ENCODE assay signal across 24 mouse cellular contexts in the genomic region with DNA sequence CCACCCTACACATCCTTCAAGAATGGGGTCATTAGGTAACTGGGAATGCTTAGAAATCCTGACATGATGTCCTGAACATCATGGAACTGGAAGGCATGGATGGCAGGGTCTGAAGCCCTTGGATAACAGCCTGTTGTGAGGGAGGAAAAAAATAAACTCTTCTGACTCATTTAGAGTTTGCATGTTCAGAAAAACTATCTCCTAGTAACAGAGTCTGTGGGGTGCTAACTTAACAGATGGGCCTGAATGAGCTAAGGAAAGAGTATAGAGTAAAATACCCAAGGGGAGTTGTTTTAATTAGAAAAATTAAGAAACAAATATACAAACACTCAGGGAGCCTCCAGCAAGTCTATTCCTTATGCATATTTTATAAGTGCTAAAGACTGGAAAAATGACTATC.
DNase-seq lines count a peak whose midpoint lies in the region; ATAC-seq and TF ChIP-seq lines count a peak whose summit lies in the region.
"Had no signal": no experiment of that assay in that cellular context is flagged by ENCODE, and none has a peak within 500 bp of the region (broad histone marks: within the 10 kb centered on the region; RNA-seq: fewer than 3 reads in every experiment).

No protein-coding gene starts in this region.

- H3K9ac ChIP-seq in forebrain, embryonic 15.5 days (replicated peaks), result no peak overlapping the region
- H3K9ac ChIP-seq in forebrain, embryonic 14.5 days (ENCODE audit: low read length), result no peak overlapping the region
- H3K9ac ChIP-seq: embryonic facial prominence, embryonic 12.5 days; embryonic facial prominence, embryonic 15.5 days; heart, embryonic 13.5 days; intestine, embryonic 15.5 days had no signal

- no peak for ATAC-seq in forebrain, embryonic 15.5 days (replicated peaks)
- ATAC-seq in forebrain, embryonic 14.5 days, result no peak
- peak; percentile 44; the same call in 1 of the 2 replicates for ATAC-seq in frontal cortex, adult (ENCODE audit: low TSS enrichment)
- ATAC-seq: activated CD4-positive, CD25-positive, alpha-beta regulatory T cell, adult 4 months; hindbrain, embryonic 16.5 days; intestine, embryonic 15.5 days had no signal

- no peak for TF ChIP-seq CTCF in layer of hippocampus, adult 2 months (conservative IDR thresholded peaks at IDR 0.05)

- no peak for DNase-seq in forebrain, embryonic 14.5 days (ENCODE audit: low spot score)
- no peak for DNase-seq in frontal cortex, postnatal 10 days (ENCODE audit: low spot score in 2 of 2)
- DNase-seq in layer of hippocampus, adult 2 months (ENCODE audit: low spot score in 2 of 2), result peak in 1 of 2 experiments; percentile 31
- no peak for DNase-seq in layer of hippocampus, adult 8-10 months (ENCODE audit: low spot score in 2 of 2)
- no peak for DNase-seq in embryo, embryonic 10.5 days (ENCODE audit: low spot score)
- DNase-seq: adrenal gland, adult 8-10 months; adrenal gland, postnatal 25 days; cerebellum, adult 18-20 months; cerebellum, adult 9-10 months; cerebellum, postnatal 14 days; gastrocnemius, postnatal 10 days; gastrocnemius, postnatal 36 days; heart, adult 2 months; heart, postnatal 14 days; heart, postnatal 4 days had no signal

- H3K36me3 ChIP-seq in forebrain, embryonic 15.5 days, result no peaks in the 10 kb centered on the region
- H3K36me3 ChIP-seq in forebrain, embryonic 14.5 days (ENCODE audit: control insufficient read depth, insufficient read depth, low read length), result no peaks in the 10 kb centered on the region
- H3K36me3 ChIP-seq: embryonic facial prominence, embryonic 12.5 days; embryonic facial prominence, embryonic 15.5 days; heart, embryonic 10.5 days; heart, embryonic 13.5 days; intestine, embryonic 15.5 days had no signal

- H3K27me3 ChIP-seq in forebrain, embryonic 15.5 days, result no peaks in the 10 kb centered on the region
- no peaks in the 10 kb centered on the region for H3K27me3 ChIP-seq in forebrain, embryonic 14.5 days (replicated peaks; ENCODE audit: control insufficient read depth, insufficient read depth, low read length)
- H3K27me3 ChIP-seq: embryonic facial prominence, embryonic 12.5 days; embryonic facial prominence, embryonic 15.5 days; heart, embryonic 13.5 days; intestine, embryonic 15.5 days had no signal

- 0 out of 2 replicates have a peak overlapping the region, but pooled peaks have one; percentile 9 for H3K27ac ChIP-seq in forebrain, embryonic 15.5 days (replicated peaks)
- H3K27ac ChIP-seq in forebrain, embryonic 14.5 days (ENCODE audit: low read depth, low read length), result no peak overlapping the region
- peak overlapping the region; percentile 82 for H3K27ac ChIP-seq in layer of hippocampus, adult 2 months
- H3K27ac ChIP-seq: embryonic facial prominence, embryonic 12.5 days; embryonic facial prominence, embryonic 15.5 days; heart, adult 2 months; heart, embryonic 10.5 days; heart, embryonic 13.5 days; intestine, embryonic 15.5 days had no signal

- H3K4me1 ChIP-seq in forebrain, embryonic 15.5 days, result peaks cover 6% of the 10 kb centered on the region; the same call in 1 of the 2 replicates
- peaks cover 2% of the 10 kb centered on the region; the same call in 1 of the 2 replicates for H3K4me1 ChIP-seq in forebrain, embryonic 14.5 days (ENCODE audit: control insufficient read depth, insufficient read depth, low read length)
- H3K4me1 ChIP-seq: intestine, embryonic 15.5 days had no signal

- H3K9me3 ChIP-seq in forebrain, embryonic 15.5 days, result no peaks in the 10 kb centered on the region
- no peaks in the 10 kb centered on the region for H3K9me3 ChIP-seq in forebrain, embryonic 14.5 days (replicated peaks; ENCODE audit: control insufficient read depth, low read length)
- H3K9me3 ChIP-seq: embryonic facial prominence, embryonic 12.5 days; embryonic facial prominence, embryonic 15.5 days; heart, embryonic 10.5 days; heart, embryonic 13.5 days; intestine, embryonic 15.5 days had no signal

- no peak overlapping the region for H3K4me2 ChIP-seq in forebrain, embryonic 15.5 days (replicated peaks)
- no peak overlapping the region for H3K4me2 ChIP-seq in forebrain, embryonic 14.5 days (ENCODE audit: low read length)
- H3K4me2 ChIP-seq: embryonic facial prominence, embryonic 12.5 days; embryonic facial prominence, embryonic 15.5 days; heart, embryonic 13.5 days; intestine, embryonic 15.5 days had no signal

- H3K4me3 ChIP-seq in forebrain, embryonic 15.5 days, result no peak overlapping the region
- H3K4me3 ChIP-seq in forebrain, embryonic 14.5 days (ENCODE audit: low read depth, low read length), result no peak overlapping the region
- no peak overlapping the region for H3K4me3 ChIP-seq in layer of hippocampus, adult 2 months
- H3K4me3 ChIP-seq: embryonic facial prominence, embryonic 12.5 days; embryonic facial prominence, embryonic 15.5 days; heart, adult 2 months; heart, embryonic 10.5 days; heart, embryonic 13.5 days; intestine, embryonic 15.5 days had no signal
